Mouse (Mus musculus): ENCODE data around the gene Gm26566. TPM values are rescaled to one million over a fixed set of nuclear protein-coding genes. Genes with fewer than 3 reads are reported as not detected.

The Gm26566 gene
- polyA plus RNA-seq, 1 experiment from 2014 or later, result 1.1 TPM

DNA sequence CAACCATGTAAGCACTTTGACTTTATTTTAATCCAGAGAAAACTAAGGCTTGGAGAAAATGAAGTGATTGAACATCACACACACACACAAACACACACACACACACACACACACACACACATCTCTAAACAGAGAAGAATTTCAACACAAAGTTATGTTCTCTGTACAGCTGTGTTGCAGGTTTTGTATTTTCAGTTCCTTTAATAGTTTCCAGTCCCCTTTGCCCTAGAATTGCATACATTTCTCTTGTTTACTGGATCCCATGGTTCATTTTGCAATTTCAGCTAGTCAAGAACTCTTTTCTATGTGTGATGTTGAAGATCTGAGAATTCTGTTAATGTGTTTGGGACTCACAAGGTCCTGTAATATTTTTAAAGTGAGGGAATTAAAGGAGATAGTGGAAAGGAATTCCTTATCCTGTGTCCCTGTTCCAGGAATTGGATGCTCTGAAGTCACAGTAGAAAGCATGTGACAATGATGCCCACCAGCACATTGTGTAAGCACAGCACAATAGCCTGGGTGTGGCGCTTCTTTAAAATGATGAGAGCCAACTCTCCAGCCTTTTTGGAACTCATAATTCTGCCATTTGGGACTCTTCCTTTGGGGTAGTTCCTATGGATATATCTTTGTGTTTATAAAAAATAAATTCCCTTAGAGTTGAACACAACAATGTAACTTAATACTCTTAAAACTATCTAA, 14.3 kb upstream of the Gm26566 start:
- DNase-seq (no peak), ATAC-seq (ENCODE audit: insufficient read depth) (no peak)
- H3K27ac ChIP-seq (ENCODE audit: low read depth), result no peak overlapping the region
- no peaks in the 10 kb centered on the region for H3K4me1 ChIP-seq (ENCODE audit: insufficient read depth)
- WGBS, result 100% methylated on average over 1 of the region's 1 CpGs
- no peaks in the 10 kb centered on the region for H3K36me3 ChIP-seq (ENCODE audit: insufficient read depth)
- no peak for TF ChIP-seq CTCF (IDR thresholded peaks at IDR 0.05; ENCODE audit: low read depth)
- no peak overlapping the region for H3K4me2 ChIP-seq
- no peak overlapping the region for H3K4me3 ChIP-seq (ENCODE audit: low read depth, low read length)
- no peaks in the 10 kb centered on the region for H3K27me3 ChIP-seq (ENCODE audit: insufficient read depth, low read length)
- no peaks in the 10 kb centered on the region for H3K9me3 ChIP-seq (ENCODE audit: low read depth, low read length)
- H3K9ac ChIP-seq, result no peak overlapping the region

DNA sequence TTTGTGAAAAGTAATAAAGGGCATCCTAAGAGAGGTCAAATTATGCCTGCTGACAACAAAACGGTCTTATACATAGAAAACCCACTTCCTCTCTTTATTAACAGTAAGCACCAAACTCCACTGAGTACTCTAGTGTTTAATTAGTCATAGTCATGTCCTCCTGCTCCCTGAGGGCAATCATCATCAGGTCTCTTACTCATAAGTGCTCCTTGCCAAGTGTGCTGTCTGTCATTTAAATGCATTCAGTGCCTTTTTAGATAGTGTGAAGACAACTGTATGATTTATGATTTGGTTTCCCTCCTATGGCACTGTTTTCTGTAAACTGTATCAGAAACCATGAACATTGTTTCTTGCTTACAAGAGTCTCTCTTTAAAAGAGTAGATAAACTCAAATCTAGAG, 7.3 kb upstream of the Gm26566 start:
- Histone ChIP-seq H3K9ac (no peak overlapping the region), H3K27ac (ENCODE audit: low read depth) (no peak overlapping the region), H3K36me3 (ENCODE audit: insufficient read depth) (peaks cover 42% of the 10 kb centered on the region), H3K27me3 (ENCODE audit: insufficient read depth, low read length) (no peaks in the 10 kb centered on the region), H3K4me2 (no peak overlapping the region), H3K9me3 (ENCODE audit: low read depth, low read length) (no peaks in the 10 kb centered on the region), H3K4me1 (ENCODE audit: insufficient read depth) (0 out of 2 replicates have a peak, but pooled peaks cover 4% of the 10 kb centered on the region), H3K4me3 (ENCODE audit: low read depth, low read length) (no peak overlapping the region)
- ATAC-seq (ENCODE audit: insufficient read depth) (no peak), DNase-seq (no peak)
- 74% methylated on average over 1 of the region's 1 CpGs for WGBS
- TF ChIP-seq CTCF (IDR thresholded peaks at IDR 0.05; ENCODE audit: low read depth), result no peak

DNA sequence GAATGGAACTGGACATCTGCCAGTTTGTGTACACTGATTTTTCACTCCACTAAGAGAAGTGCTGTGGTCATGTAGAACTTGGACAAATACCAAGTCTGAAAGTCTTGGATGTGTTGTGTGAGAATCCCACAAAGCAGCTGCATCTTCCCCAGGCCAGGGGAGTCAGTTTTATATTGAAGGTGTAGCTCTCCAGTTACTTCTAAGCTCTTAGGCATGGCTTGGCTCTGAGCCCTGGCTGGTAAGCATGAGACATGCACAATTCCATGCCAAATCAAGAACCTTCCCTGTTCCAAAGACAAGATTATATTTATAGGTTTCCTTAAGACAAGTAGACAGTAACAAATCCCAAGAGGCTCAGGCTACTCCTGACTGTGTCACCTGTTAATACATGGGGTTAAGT, 6.5 kb upstream of the Gm26566 start:
- no peak overlapping the region for H3K27ac ChIP-seq (ENCODE audit: low read depth)
- no peak overlapping the region for H3K4me3 ChIP-seq (ENCODE audit: low read depth, low read length)
- peaks cover 6% of the 10 kb centered on the region for H3K4me1 ChIP-seq (ENCODE audit: insufficient read depth)
- H3K9ac ChIP-seq, result no peak overlapping the region
- no peaks in the 10 kb centered on the region for H3K9me3 ChIP-seq (ENCODE audit: low read depth, low read length)
- TF ChIP-seq CTCF (IDR thresholded peaks at IDR 0.05; ENCODE audit: low read depth), result no peak
- H3K27me3 ChIP-seq (ENCODE audit: insufficient read depth, low read length), result no peaks in the 10 kb centered on the region
- ATAC-seq (ENCODE audit: insufficient read depth) (no peak), DNase-seq (peak; percentile 48)
- peaks cover 47% of the 10 kb centered on the region for H3K36me3 ChIP-seq (ENCODE audit: insufficient read depth)
- H3K4me2 ChIP-seq, result no peak overlapping the region

DNA sequence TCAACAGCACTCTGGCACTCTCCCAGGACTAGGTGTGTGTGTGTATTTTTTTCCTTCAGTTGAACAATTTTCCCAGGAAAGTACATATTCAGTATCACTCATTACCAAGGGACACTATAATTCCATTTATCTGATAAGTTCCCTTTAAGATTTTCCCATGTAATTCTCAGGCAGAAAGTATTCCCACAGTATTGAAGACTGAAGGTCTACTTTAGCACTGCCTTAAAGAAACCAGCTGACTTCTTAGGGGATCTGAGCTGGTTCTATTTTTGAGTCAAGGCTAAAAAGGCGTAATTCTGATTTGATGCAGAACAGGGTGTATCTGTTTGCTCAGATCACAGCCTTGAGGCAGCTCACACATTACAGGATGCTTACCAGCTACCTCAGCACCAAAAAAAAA, 2.9 kb upstream of the Gm26566 start:
- Histone ChIP-seq H3K4me1 (ENCODE audit: insufficient read depth) (peaks cover 16% of the 10 kb centered on the region), H3K4me2 (peak overlapping the region; percentile 68), H3K4me3 (ENCODE audit: low read depth, low read length) (peak overlapping the region; percentile 93), H3K27ac (ENCODE audit: low read depth) (no peak overlapping the region), H3K27me3 (ENCODE audit: insufficient read depth, low read length) (no peaks in the 10 kb centered on the region), H3K36me3 (ENCODE audit: insufficient read depth) (peaks cover 50% of the 10 kb centered on the region), H3K9ac (peak overlapping the region; percentile 17), H3K9me3 (ENCODE audit: low read depth, low read length) (no peaks in the 10 kb centered on the region)
- peak; percentile 39 for DNase-seq
- WGBS, result 31% methylated on average over 1 of the region's 1 CpGs
- no peak for TF ChIP-seq CTCF (IDR thresholded peaks at IDR 0.05; ENCODE audit: low read depth)
- no peak for ATAC-seq (ENCODE audit: insufficient read depth)

DNA sequence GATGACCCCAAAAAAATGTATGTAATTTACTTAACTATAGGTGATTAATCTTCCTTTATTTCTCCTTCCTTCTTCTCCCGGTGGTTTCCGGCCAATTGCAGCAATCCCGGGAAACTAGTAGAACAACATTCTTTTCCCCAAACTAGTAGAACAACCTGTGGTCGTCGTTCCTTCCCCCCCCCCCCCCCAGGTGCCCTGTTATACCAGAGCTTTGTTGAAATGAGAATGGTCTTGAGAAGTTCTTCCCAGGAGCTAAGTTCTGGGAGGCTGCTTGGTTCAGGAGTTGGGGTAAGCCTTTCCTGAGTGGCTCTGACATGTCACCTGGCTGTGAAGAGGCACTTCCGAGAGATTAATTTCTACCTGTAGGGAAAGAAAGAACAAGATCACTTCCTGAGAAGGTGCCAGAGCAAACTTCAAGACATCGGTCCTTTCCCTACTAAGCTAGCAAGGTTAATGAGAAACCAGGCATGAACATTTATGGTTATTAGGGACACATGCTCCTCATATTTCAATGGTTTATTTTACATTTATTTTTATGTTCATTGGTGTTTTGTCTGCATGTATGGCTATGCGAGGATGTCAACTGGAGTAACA, 2.0 kb downstream of the Gm26566 start:
- H3K9ac ChIP-seq, result no peak overlapping the region
- no peak for ATAC-seq (ENCODE audit: insufficient read depth)
- WGBS, result 46% methylated on average over 8 of the region's 8 CpGs
- H3K4me3 ChIP-seq (ENCODE audit: low read depth, low read length), result no peak overlapping the region
- H3K27ac ChIP-seq (ENCODE audit: low read depth), result peak overlapping the region; percentile 98
- H3K9me3 ChIP-seq (ENCODE audit: low read depth, low read length), result no peaks in the 10 kb centered on the region
- peak overlapping the region; percentile 86 for H3K4me2 ChIP-seq
- TF ChIP-seq CTCF (IDR thresholded peaks at IDR 0.05; ENCODE audit: low read depth), result no peak
- DNase-seq, result peak; percentile 66
- no peaks in the 10 kb centered on the region for H3K27me3 ChIP-seq (ENCODE audit: insufficient read depth, low read length)
- H3K36me3 ChIP-seq (ENCODE audit: insufficient read depth), result peaks cover 20% of the 10 kb centered on the region
- H3K4me1 ChIP-seq (ENCODE audit: insufficient read depth), result peaks cover 16% of the 10 kb centered on the region

DNA sequence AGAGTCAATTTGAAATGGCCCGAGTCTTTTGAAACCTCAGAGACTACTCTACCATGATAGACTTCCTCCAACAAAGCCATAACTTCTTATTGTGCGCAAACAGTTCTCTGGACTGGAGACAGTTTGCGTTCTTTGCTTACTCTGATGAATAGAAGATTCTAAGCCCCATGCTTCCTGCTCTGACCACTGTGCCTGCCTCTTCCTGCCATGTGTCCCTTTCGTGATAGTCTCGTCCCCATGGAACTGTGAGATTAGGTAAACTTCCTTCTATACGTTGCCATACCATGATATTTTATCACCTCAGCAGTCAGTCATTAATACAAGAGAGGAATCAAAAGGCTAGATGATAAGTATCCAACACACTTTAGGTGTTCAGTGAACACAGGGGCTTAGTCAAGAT, 5.1 kb downstream of the Gm26566 start:
- Histone ChIP-seq H3K27me3 (ENCODE audit: insufficient read depth, low read length) (no peaks in the 10 kb centered on the region), H3K27ac (ENCODE audit: low read depth) (peak overlapping the region; percentile 30; the same call in 1 of the 2 replicates), H3K4me2 (no peak overlapping the region), H3K9me3 (ENCODE audit: low read depth, low read length) (no peaks in the 10 kb centered on the region), H3K4me3 (ENCODE audit: low read depth, low read length) (no peak overlapping the region), H3K9ac (no peak overlapping the region), H3K36me3 (ENCODE audit: insufficient read depth) (no peaks in the 10 kb centered on the region), H3K4me1 (ENCODE audit: insufficient read depth) (no peaks in the 10 kb centered on the region)
- no peak for TF ChIP-seq CTCF (IDR thresholded peaks at IDR 0.05; ENCODE audit: low read depth)
- ATAC-seq (ENCODE audit: insufficient read depth) (no peak), DNase-seq (no peak)
- 70% methylated on average over 6 of the region's 6 CpGs for WGBS

DNA sequence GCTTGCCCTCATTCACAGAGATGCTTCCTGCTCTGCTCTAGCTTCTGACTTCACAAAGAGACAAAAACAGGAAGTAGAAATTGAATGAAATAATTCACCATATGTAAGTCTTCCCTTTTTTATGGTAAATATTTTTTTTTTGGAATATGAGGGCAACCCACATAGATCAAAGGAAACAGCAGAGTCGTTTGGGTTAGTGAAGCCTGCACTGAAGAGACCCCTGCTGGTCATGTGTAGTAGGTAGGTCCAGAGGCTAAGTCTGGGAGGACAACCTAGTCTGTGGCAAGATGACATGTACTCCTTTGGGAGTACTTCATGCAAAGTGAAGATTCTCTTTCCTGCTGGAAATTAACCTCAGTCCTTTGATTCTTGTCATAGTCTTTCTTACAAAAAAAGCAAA, 5.7 kb downstream of the Gm26566 start:
- WGBS, result 3% methylated on average over 1 of the region's 1 CpGs
- Histone ChIP-seq H3K9ac (no peak overlapping the region), H3K4me3 (ENCODE audit: low read depth, low read length) (no peak overlapping the region), H3K27me3 (ENCODE audit: insufficient read depth, low read length) (no peaks in the 10 kb centered on the region), H3K4me1 (ENCODE audit: insufficient read depth) (no peaks in the 10 kb centered on the region), H3K9me3 (ENCODE audit: low read depth, low read length) (no peaks in the 10 kb centered on the region), H3K27ac (ENCODE audit: low read depth) (0 out of 2 replicates have a peak overlapping the region, but pooled peaks have one; percentile 15), H3K4me2 (no peak overlapping the region), H3K36me3 (ENCODE audit: insufficient read depth) (no peaks in the 10 kb centered on the region)
- peak; percentile 78 for TF ChIP-seq CTCF (IDR thresholded peaks at IDR 0.05; ENCODE audit: low read depth)
- peak; percentile 52; the same call in 1 of the 2 replicates for ATAC-seq (ENCODE audit: insufficient read depth)
- DNase-seq, result peak; percentile 72

All from lung, embryonic 14.5 days (tissue).